Mouse (Mus musculus) cerebellum, adult 2 months (tissue): ENCODE measurements around the gene Wfdc8. TPM values are rescaled to one million over a fixed set of nuclear protein-coding genes. Genes with fewer than 3 reads are reported as not detected.
"Not testable (repeated sequence)": the region's sequence is repeated elsewhere in the genome, so short reads cannot be mapped to it uniquely, and the experiment has no call there.

Experiments
- DNase-seq, 2 experiments: peaks; one replicate each; pipeline ENCODE4 v3.0.0; 2021
- H3K27ac ChIP-seq: fragments of 200-500 bp; 2 replicates; pipeline ENCODE4 v1.5.1; 2012; ENCODE audit warnings: low read length, control low read depth, inconsistent platforms; ENCODE audit not compliant: insufficient read depth
- H3K27me3 ChIP-seq: fragments of 200-500 bp; 2 replicates; pipeline ENCODE4 v1.6.1; 2012; ENCODE audit warnings: inconsistent platforms, mild to moderate bottlenecking, low read length, moderate library complexity; ENCODE audit not compliant: control insufficient read depth, insufficient read depth
- H3K4me1 ChIP-seq: fragments of 200-500 bp; 2 replicates; pipeline ENCODE4 v1.6.1; 2011; ENCODE audit warnings: low read length; ENCODE audit not compliant: control insufficient read depth, insufficient read depth
- H3K4me3 ChIP-seq: fragments of 200-500 bp; replicated peaks from 2 replicates; pipeline ENCODE3; 2011; ENCODE audit warnings: mild to moderate bottlenecking, low read depth, low read length, control low read depth; ENCODE audit not compliant: insufficient read depth
- CTCF ChIP-seq: fragments of 200-500 bp; IDR thresholded peaks from 2 replicates; pipeline ENCODE4 v1.5.1; 2011; ENCODE audit warnings: low read depth, mild to moderate bottlenecking, control low read depth, low read length, moderate library complexity, borderline replicate concordance; ENCODE audit not compliant: insufficient read depth
- POLR2A ChIP-seq: fragments of 200-500 bp; IDR thresholded peaks from 2 replicates; pipeline ENCODE4 v1.6.1; 2011; ENCODE audit warnings: low read length, control low read depth, borderline replicate concordance; ENCODE audit not compliant: insufficient read depth
- WGBS: fragments of 180-500 bp; shearing (Covaris S2); methylation state at CpG from one replicate; pipeline ENCODE4 v1.1.7; 2018; 5-methylcytosine and 5-hydroxymethylcytosine counted together
- polyA plus RNA-seq: library from polyadenylated mRNA; depleted of rRNA; stranded (reverse); fragments of >200 nt; gene quantifications from 2 replicates; pipeline ENCODE4 v1.2.3, GENCODE M21; 2012; rRNA removed

Wfdc8 gene
- 0.06 TPM in 1 of 2 replicates, not detected in the other for polyA plus RNA-seq

- not testable (repeated sequence) for H3K27ac ChIP-seq, H3K4me1 ChIP-seq, H3K4me3 ChIP-seq, H3K27me3 ChIP-seq, DNase-seq
- 24% methylated on average over 8 of the region's 8 CpGs for WGBS
These were observed at the start of gene Wfdc8, which contains the start of gene Wfdc6b for GRCm38 (mm10) chr2:164613471-164613870. Wfdc8 (minus strand) TSS chr2:164613626. Wfdc6b (plus strand) TSS chr2:164613522.

DNA sequence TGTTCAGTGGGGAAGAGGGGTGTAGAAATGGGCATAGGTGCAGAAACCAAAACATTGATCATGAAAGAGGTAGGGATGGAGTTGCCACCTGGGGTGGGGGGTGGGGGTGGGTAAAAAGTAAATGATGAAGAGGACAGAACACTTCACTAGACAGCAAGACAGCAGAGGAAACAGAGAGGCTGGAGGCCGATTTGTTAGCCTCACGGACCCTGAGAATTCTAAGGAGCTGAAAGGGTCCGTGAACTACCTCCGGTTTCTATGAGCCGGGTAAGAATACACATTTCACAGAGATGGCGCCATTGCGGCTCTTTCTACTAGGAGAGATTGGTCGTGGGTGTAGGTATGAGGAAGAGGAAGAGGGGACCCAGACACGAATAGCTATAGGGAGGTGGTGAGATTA, 43.1 kb upstream of the Wfdc8 start, which contains the start of gene Wfdc9:
TSS of gene Wfdc9 (minus strand) at position 101 of the 400 bp plus-strand sequence.
- DNase-seq, result no peak
- H3K4me1 ChIP-seq, result no peaks in the 10 kb centered on the region
- no peaks in the 10 kb centered on the region for H3K27me3 ChIP-seq
- TF ChIP-seq CTCF (no peak), POLR2A (no peak)
- WGBS, result 79% methylated on average over 9 of the region's 9 CpGs
- no peak within 1 kb of the TSS for H3K4me3 ChIP-seq
- H3K27ac ChIP-seq, result no peak within 1 kb of the TSS

DNA sequence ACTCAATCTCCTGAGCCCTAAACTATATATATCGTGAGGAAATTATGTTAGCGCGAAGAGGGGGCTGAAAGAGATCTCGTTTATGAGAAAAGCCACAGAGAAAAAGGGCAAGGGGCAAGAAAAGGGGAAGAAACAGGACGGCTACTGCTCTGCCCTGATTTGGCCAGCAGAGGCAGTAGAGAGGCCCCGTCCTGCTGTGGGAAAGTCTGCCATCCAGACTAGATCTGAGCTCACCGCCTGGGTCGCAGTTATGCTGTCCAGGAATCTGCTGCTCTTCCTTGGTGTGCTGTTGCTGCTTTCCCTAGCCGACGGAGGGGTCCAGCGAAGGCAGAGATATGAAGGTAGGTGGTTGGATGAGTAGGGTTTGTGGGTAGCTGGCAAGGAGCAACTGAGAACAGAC, 42.4 kb upstream of the Wfdc8 start, which contains the start of gene Wfdc10:
TSS of gene Wfdc10 (plus strand) at position 189 of the 400 bp plus-strand sequence.
- 13% methylated on average over 11 of the region's 11 CpGs for WGBS
- DNase-seq, result peak in 1 of 2 experiments; percentile 13

GRCm38 (mm10) chr2:164641881-164642673, 28.7 kb upstream of the Wfdc8 start:
- 40% methylated on average over 13 of the region's 13 CpGs for WGBS
- Histone ChIP-seq H3K27me3 (no peaks in the 10 kb centered on the region; the same call in 1 of the 2 replicates), H3K4me3 (no peak overlapping the region), H3K4me1 (no peaks in the 10 kb centered on the region), H3K27ac (no peak overlapping the region)
- TF ChIP-seq POLR2A, result no peak
- no peak for TF ChIP-seq CTCF
- DNase-seq, result no peak

More for the DNA sequence above, 42.4 kb upstream of the Wfdc8 start, which contains the start of gene Wfdc10:
- no peak within 1 kb of the TSS for H3K4me3 ChIP-seq
- no peaks in the 10 kb centered on the region for H3K4me1 ChIP-seq
- TF ChIP-seq POLR2A (no peak), CTCF (peak; percentile 59)
- no peak within 1 kb of the TSS for H3K27ac ChIP-seq
- H3K27me3 ChIP-seq, result no peaks in the 10 kb centered on the region

DNA sequence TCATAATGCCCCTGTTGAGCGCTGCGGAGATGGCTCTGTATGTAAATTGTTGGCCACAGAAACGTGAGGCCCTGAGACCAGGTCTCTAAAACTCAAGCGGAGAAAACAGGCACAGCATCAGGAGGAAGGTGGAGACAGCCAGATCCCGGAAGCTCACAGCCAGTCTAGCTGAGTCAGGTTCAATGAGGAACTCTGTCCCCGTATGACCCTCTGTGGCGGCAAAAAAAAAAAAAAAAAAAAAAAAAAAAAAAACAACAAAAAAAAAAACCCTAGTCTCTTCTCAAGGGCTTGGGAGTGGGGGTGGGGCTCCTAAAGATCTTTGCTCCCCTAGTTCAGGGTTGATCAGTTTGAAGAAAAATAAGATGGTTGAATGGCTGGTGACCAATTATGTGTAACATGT, 27.7 kb upstream of the Wfdc8 start:
- no peaks in the 10 kb centered on the region for H3K4me1 ChIP-seq
- H3K27ac ChIP-seq, result no peak overlapping the region
- H3K4me3 ChIP-seq, result no peak overlapping the region
- no peak for TF ChIP-seq POLR2A
- TF ChIP-seq CTCF, result no peak
- WGBS, result 60% methylated on average over 7 of the region's 7 CpGs
- DNase-seq, result no peak
- H3K27me3 ChIP-seq, result no peaks in the 10 kb centered on the region; the same call in 1 of the 2 replicates

DNA sequence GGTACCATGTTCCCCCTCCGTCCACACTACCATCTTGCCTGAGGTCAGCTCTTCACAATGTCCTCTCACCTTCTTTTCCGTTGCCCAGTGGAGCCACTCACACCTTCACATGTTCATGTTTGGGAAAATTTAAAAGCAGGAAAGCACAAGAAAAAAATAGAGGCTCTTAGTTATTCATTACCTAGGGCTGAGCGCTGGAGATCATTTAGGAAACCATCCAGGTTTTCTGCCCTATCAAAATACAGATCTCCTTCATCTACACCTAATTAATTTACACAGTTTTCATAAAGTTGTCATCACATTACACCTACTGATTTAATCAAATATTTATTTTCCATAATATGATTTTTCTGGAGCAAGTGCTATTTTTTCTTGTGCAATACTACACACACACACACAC, 25.3 kb upstream of the Wfdc8 start, which contains the start of gene Wfdc16:
TSS of gene Wfdc16 (minus strand) at position 101 of the 400 bp plus-strand sequence.
- TF ChIP-seq POLR2A (no peak), CTCF (no peak)
- no peak for DNase-seq
- Histone ChIP-seq H3K4me1 (no peaks in the 10 kb centered on the region), H3K27me3 (no peaks in the 10 kb centered on the region), H3K27ac (no peak within 1 kb of the TSS), H3K4me3 (no peak within 1 kb of the TSS)
- WGBS, result 89% methylated on average over 3 of the region's 3 CpGs

DNA sequence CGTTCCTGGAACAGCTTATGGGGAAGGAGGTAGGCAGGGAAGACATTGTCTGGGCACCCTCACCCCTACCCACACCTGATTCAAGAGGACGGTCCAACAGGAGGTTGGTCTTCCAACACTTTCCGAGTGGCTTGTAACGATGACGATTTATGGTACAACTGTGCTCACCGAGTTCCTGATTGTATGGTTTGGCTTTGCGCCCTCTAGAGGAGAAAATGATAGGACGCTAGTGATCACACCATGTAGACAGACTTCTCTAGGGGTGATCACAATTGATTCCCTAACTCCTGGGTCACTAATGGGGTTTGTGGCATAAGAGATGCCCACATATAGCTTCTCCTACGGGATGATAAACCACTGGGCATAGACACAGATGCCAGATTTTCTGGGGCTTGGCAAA, 21.8 kb upstream of the Wfdc8 start:
- Histone ChIP-seq H3K27me3 (no peaks in the 10 kb centered on the region), H3K4me3 (no peak overlapping the region), H3K27ac (no peak overlapping the region), H3K4me1 (no peaks in the 10 kb centered on the region)
- TF ChIP-seq POLR2A (no peak), CTCF (no peak)
- DNase-seq, result no peak
- WGBS, result 77% methylated on average over 9 of the region's 9 CpGs

- no peak overlapping the region for H3K4me3 ChIP-seq
- TF ChIP-seq POLR2A, result no peak
- TF ChIP-seq CTCF, result no peak
- H3K4me1 ChIP-seq, result no peaks in the 10 kb centered on the region
- 87% methylated on average over 4 of the region's 4 CpGs for WGBS
- no peak overlapping the region for H3K27ac ChIP-seq
- DNase-seq, result no peak
- no peaks in the 10 kb centered on the region for H3K27me3 ChIP-seq
These were observed 8.3 kb upstream of the Wfdc8 start for GRCm38 (mm10) chr2:164621775-164622174.
